Mouse (Mus musculus) hindbrain, embryonic 14.5 days (tissue): Measurements from ENCODE around the gene Pex14. TPM values are rescaled to one million over a fixed set of nuclear protein-coding genes. Genes with fewer than 3 reads are reported as not detected.
A peak's percentile ranks its signal among the peaks of the same experiment; 100 is the strongest.

Source experiments
- ATAC-seq: fragments of 200-750 bp; cut with Nextera tagmentation; 2 replicates; pipeline ENCODE4 v1.8.0; 2017; ENCODE audit warnings: moderate number of reproducible peaks, mild to moderate bottlenecking, moderate TSS enrichment, moderate library complexity; ENCODE audit not compliant: low FRiP score
- DNase-seq: peaks from one replicate; pipeline ENCODE4 v3.0.0-alpha.2; 2015; ENCODE audit warnings: low spot score
- H3K27ac ChIP-seq: fragments of 300-500 bp; sonication (generic); 2 replicates; pipeline ENCODE4 v1.5.1; 2014; ENCODE audit warnings: mild to moderate bottlenecking, moderate library complexity
- H3K27me3 ChIP-seq: fragments of 300-500 bp; sonication (generic); 2 replicates; pipeline ENCODE4 v1.6.1; 2014; ENCODE audit warnings: mild to moderate bottlenecking, low read length, mixed read lengths; ENCODE audit not compliant: control insufficient read depth, insufficient read depth
- H3K36me3 ChIP-seq: fragments of 300-500 bp; sonication (generic); replicated peaks from 2 replicates; pipeline ENCODE4 v1.6.1; 2014; ENCODE audit not compliant: control insufficient read depth, insufficient read depth
- H3K4me1 ChIP-seq: fragments of 300-500 bp; sonication (generic); replicated peaks from 2 replicates; pipeline ENCODE4 v1.6.1; 2014; ENCODE audit warnings: antibody characterized with exemption, low read length, mixed read lengths; ENCODE audit not compliant: control insufficient read depth, insufficient read depth
- H3K4me2 ChIP-seq: fragments of 300-500 bp; sonication (generic); replicated peaks from 2 replicates; pipeline ENCODE4 v1.6.1; 2014; ENCODE audit warnings: mild to moderate bottlenecking, moderate library complexity
- H3K4me3 ChIP-seq: fragments of 300-500 bp; sonication (generic); replicated peaks from 2 replicates; pipeline ENCODE4 v1.5.1; 2014; ENCODE audit warnings: mild to moderate bottlenecking, low read length
- H3K9ac ChIP-seq: fragments of 300-500 bp; sonication (generic); 2 replicates; pipeline ENCODE4 v1.6.1; 2014
- H3K9me3 ChIP-seq: fragments of 300-500 bp; sonication (generic); 2 replicates; pipeline ENCODE4 v1.6.1; 2016; ENCODE audit warnings: low read length; ENCODE audit not compliant: control insufficient read depth
- WGBS: fragments of 180-500 bp; shearing (Covaris S2); extraction: QIAGEN DNeasy Blood & Tissue Kit; methylation state at CpG from one replicate; pipeline ENCODE4 v1.1.7; 2014; 5-methylcytosine and 5-hydroxymethylcytosine counted together
- polyA plus RNA-seq: library from polyadenylated mRNA; unstranded; fragments of >200 nt; fragmentation: Nextera tagmentation; extraction: Ambion mirVana; gene quantifications from 2 replicates; pipeline ENCODE4 v1.2.1, GENCODE M21; 2014

Pex14 gene
- 46.7 and 47.0 TPM in 2 replicates for polyA plus RNA-seq

DNA sequence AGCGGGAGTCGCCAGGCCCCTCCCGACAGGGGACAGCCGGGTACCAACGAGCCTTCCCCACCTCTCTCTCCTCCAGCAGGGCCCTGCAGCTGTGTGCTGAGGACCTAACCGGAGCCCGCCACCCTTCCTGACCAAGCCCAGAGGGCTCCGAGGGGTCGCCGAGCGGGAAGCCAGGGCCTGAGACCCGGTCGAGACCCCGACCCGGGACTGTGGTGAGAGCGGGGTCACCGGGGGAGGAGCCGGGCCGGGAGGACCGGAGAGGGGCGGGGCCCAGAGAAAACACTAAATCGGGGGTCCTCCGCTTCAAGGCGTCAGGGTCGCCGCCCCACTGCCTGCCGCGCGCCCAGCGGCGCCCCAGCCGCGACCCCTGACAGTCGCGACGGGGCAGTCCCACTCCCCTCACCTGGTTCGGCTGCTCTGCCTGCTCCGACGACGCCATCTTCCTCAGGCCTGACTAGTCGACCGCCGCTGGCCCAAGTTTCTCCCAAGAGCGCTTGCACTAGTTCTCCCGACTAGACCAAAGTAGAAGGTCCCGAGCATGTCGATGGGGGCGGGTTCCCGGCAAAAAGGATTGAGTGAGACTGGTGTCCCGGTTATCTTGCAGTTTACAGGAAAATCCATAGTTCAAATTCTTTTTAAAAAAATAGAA lies at the start of gene Pex14:
Gene Pex14 (minus strand): TSS at position 508 of the 649 bp plus-strand sequence.
- peaks cover 13% of the 10 kb centered on the region for H3K4me1 ChIP-seq
- WGBS: under 1% methylated on average over 50 of the region's 50 CpGs
- H3K27ac ChIP-seq: 0 out of 2 replicates have a peak within 1 kb of the TSS, but pooled peaks have one; percentile 44

DNA sequence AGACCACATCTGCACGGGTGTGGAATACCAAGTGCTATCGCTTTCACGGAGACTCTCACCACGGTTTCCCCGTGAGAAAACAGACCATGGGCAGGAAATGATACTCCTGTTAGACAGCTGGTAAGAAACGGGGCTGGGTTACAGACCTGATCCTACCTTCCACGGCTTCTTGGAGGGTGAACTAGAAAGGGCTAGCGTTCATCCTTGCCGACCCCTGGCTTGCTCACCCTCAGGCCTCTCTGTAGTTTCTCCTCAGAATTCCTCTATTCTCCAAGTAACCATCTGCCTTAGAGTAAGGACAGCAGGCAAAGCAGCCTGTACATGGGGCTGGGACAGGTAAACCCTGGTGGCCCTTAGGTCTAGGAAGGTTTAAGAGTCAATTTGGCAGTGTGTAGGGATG lies 49.5 kb upstream of the Pex14 start:
- Histone ChIP-seq H3K4me2 (no peak overlapping the region), H3K9me3 (no peaks in the 10 kb centered on the region), H3K9ac (no peak overlapping the region), H3K27me3 (no peaks in the 10 kb centered on the region), H3K27ac (no peak overlapping the region), H3K36me3 (peaks cover 52% of the 10 kb centered on the region), H3K4me3 (no peak overlapping the region), H3K4me1 (no peaks in the 10 kb centered on the region)
- ATAC-seq (no peak), DNase-seq (no peak)
- 84% methylated on average over 9 of the region's 9 CpGs for WGBS

More for the DNA sequence above, at the start of gene Pex14:
- Histone ChIP-seq H3K36me3 (no peaks in the 10 kb centered on the region), H3K9ac (peak within 1 kb of the TSS; percentile 90), H3K9me3 (no peaks in the 10 kb centered on the region), H3K4me3 (peak within 1 kb of the TSS; percentile 98), H3K4me2 (peak within 1 kb of the TSS; percentile 96), H3K27me3 (no peaks in the 10 kb centered on the region)
- ATAC-seq (peak; percentile 80), DNase-seq (peak; percentile 89)

DNA sequence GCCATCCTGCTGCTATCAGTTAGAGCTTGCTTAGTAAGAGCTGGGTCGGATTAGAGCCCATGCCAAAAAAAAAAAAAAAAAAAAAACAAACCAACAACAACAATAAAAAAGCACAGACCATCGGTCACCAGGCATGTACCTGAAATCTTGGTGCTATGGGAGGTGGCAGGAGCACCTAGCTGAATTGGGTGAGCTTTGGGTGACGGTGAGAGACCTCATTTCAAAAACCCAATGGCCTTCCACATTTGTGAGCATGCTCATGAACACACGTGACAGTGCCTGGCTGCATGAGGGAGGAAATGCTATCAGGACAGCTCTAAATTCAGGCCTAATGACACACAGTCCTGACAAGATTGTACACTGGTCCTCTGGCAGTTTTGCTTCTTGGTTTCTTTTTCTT lies 48.4 kb upstream of the Pex14 start:
- ATAC-seq: no peak
- H3K9ac ChIP-seq: no peak overlapping the region
- WGBS: 83% methylated on average over 4 of the region's 4 CpGs
- peaks cover 41% of the 10 kb centered on the region for H3K36me3 ChIP-seq
- no peak overlapping the region for H3K27ac ChIP-seq
- H3K4me1 ChIP-seq: no peaks in the 10 kb centered on the region
- H3K9me3 ChIP-seq: no peaks in the 10 kb centered on the region
- DNase-seq: no peak
- no peak overlapping the region for H3K4me3 ChIP-seq
- no peaks in the 10 kb centered on the region for H3K27me3 ChIP-seq
- no peak overlapping the region for H3K4me2 ChIP-seq

DNA sequence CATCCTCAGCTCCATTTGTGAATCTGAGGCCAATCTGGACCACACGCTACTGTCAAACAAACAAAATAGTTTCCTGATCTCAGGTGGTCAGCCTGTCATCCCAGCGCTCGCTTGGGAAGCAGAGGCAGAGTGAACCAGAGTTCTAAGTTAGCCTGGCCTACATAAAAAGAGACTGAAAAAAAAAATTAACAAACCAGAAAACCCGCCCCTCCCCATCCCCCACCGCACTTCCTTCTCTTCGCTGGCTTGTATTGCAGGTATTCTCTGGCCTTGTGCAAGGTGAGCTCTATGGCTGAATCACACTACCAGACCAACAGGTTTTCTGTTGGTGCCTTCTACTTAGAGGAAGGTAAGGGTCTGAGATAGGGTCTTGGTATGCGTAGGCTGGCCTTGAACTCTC lies 47.9 kb upstream of the Pex14 start:
- H3K4me2 ChIP-seq: no peak overlapping the region
- no peak for ATAC-seq
- 90% methylated on average over 7 of the region's 7 CpGs for WGBS
- H3K36me3 ChIP-seq: peaks cover 36% of the 10 kb centered on the region
- H3K27me3 ChIP-seq: no peaks in the 10 kb centered on the region
- no peak overlapping the region for H3K4me3 ChIP-seq
- H3K9ac ChIP-seq: no peak overlapping the region
- no peak overlapping the region for H3K27ac ChIP-seq
- no peaks in the 10 kb centered on the region for H3K4me1 ChIP-seq
- H3K9me3 ChIP-seq: no peaks in the 10 kb centered on the region
- no peak for DNase-seq

DNA sequence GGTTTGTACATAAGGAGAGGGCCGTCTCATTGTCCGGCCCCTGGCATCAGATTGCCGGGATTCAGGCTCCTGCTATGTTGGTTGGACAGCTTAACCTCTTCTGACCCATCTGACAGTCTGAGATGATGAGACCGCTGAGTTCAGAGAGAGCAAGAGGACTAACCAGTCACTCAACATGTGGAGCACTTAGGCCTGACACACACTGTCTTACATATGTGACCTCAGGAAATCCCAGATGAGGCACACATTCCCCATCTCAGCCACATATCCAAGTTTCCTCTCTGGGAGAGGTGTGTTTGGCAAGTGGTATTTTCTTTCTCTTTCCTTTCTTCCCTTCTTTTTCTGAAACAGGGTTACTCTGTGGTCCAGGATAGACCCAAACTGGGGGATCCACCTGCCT lies 45.5 kb upstream of the Pex14 start:
- H3K9me3 ChIP-seq: no peaks in the 10 kb centered on the region
- ATAC-seq: no peak
- DNase-seq: no peak
- H3K27me3 ChIP-seq: no peaks in the 10 kb centered on the region
- H3K4me3 ChIP-seq: no peak overlapping the region
- H3K27ac ChIP-seq: no peak overlapping the region
- H3K4me2 ChIP-seq: no peak overlapping the region
- H3K36me3 ChIP-seq: peaks cover 12% of the 10 kb centered on the region
- 83% methylated on average over 4 of the region's 4 CpGs for WGBS
- no peak overlapping the region for H3K9ac ChIP-seq
- H3K4me1 ChIP-seq: no peaks in the 10 kb centered on the region

DNA sequence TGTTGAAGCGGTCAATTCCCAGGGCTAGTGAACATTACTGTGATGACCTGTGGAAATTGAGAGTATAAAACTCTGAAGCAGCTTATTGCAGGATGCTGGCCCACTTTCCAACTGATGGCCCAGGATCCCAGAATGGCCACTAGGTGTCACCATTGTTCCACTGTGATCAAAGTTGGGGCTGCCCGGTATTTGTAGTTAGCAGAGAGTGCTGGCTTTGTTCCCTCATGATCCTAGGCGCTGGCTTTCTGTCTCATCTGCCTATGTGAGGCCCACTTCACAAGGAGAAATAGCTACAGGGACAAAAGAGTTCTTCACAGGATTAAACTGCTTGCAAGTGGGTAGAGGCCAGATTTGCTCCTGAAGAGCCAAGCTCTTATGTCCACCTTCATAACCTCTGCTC lies 44.8 kb upstream of the Pex14 start:
- Histone ChIP-seq H3K9me3 (no peaks in the 10 kb centered on the region), H3K36me3 (peaks cover 5% of the 10 kb centered on the region; the same call in 1 of the 2 replicates), H3K4me1 (no peaks in the 10 kb centered on the region), H3K4me3 (no peak overlapping the region), H3K27me3 (no peaks in the 10 kb centered on the region), H3K4me2 (no peak overlapping the region), H3K27ac (peak overlapping the region; percentile 33; the same call in 1 of the 2 replicates), H3K9ac (no peak overlapping the region)
- WGBS: 3% methylated on average over 3 of the region's 3 CpGs
- peak; percentile 81 for ATAC-seq
- peak; percentile 92 for DNase-seq

DNA sequence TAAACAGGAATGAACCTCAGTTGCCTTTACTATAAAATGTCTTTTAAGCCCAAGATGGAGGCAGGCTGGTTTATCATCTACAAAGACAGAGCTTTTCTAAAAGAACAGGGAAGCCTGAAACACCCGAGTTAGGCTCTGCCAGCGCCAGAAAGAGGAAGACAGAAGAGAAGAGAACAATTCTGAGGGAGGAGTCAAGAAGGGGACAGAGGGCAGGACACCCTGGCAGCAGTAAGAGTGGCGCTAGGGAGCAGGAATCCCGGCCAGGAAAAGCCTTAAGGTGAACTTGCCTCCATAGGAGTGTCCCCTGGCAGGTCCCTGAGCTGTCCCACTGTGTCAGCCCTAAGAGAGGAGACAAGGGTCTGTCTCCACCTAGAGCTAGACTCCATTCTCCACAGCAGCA lies 43.9 kb upstream of the Pex14 start:
- H3K9me3 ChIP-seq: no peaks in the 10 kb centered on the region
- 29% methylated on average over 4 of the region's 4 CpGs for WGBS

DNA sequence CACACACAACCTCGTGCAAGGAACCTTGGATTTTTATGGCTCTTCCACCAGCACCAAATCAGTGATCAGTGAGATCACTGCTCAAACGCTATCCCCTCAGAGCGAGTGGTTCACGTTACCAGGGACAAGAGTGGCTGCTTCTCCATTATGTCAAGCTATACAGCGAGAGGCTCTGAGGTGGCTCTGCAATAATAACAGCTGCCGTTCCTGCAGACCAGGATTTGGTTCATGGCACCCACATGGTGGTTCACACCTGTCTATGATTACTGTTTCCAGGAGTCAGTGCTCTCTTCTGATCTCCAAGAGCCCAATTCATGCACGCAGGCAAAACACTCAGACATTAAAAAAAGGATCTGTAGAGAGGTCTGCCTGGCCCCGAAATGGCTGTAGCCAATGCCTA lies 38.8 kb upstream of the Pex14 start:
- no peak overlapping the region for H3K4me2 ChIP-seq
- no peak overlapping the region for H3K4me3 ChIP-seq
- 0 out of 2 replicates have a peak, but pooled peaks cover 5% of the 10 kb centered on the region for H3K4me1 ChIP-seq
- H3K36me3 ChIP-seq: no peaks in the 10 kb centered on the region
- WGBS: 85% methylated on average over 8 of the region's 8 CpGs
- DNase-seq (no peak), ATAC-seq (no peak)
- no peak overlapping the region for H3K27ac ChIP-seq
- no peaks in the 10 kb centered on the region for H3K27me3 ChIP-seq
- no peaks in the 10 kb centered on the region for H3K9me3 ChIP-seq
- H3K9ac ChIP-seq: no peak overlapping the region

More for the DNA sequence above, 43.9 kb upstream of the Pex14 start:
- Histone ChIP-seq H3K27ac (no peak overlapping the region), H3K27me3 (no peaks in the 10 kb centered on the region), H3K4me1 (no peaks in the 10 kb centered on the region), H3K4me2 (no peak overlapping the region), H3K4me3 (no peak overlapping the region), H3K36me3 (no peaks in the 10 kb centered on the region), H3K9ac (no peak overlapping the region)
- DNase-seq (no peak), ATAC-seq (no peak)

DNA sequence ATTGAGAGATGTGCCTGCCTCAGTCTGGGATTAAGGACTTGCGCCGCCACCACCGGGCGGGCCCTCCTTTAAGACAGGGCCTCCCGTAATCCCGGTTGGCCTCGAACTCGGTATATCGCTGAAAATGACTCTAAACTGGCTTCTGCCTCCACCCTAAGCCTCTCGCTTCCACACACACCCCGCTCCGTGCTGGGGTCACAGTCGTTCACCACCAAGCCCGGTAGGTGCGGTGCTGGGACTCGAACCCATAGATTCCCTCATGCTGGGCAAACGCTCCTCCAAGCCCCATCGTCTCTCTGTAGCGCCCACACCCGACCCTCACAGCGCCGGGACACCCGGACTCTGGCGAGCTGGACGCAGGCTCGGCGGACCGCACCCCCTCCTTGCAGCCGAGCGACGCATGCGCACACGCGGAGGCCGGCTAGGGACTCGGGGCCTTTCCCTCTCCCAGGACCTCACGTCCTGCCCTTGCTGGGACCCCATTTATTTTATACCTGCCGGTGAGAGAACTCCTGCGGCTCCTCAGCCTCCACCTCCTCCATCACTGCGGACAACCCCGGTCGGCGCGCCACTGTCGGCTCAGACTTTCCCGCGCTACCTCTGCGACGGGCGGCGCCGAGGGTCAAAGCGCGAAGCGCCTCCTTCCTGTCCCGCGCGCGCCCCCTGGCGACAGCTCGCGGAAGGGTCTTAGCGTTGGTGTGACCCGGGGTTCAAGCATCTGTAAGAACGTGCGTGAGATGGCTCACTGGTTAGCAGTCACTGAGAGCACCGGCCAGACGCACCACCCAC lies 37.5 kb upstream of the Pex14 start, which contains the start of gene Cenps:
Gene Cenps (minus strand): TSS at position 648 of the 789 bp plus-strand sequence.
- 0 out of 2 replicates have a peak, but pooled peaks cover 5% of the 10 kb centered on the region for H3K4me1 ChIP-seq
- DNase-seq (peak; percentile 95), ATAC-seq (peak; percentile 92)
- H3K27ac ChIP-seq: peak within 1 kb of the TSS; percentile 76
- no peaks in the 10 kb centered on the region for H3K9me3 ChIP-seq
- peak within 1 kb of the TSS; percentile 68 for H3K4me2 ChIP-seq
- peak within 1 kb of the TSS; percentile 73 for H3K9ac ChIP-seq
- H3K27me3 ChIP-seq: no peaks in the 10 kb centered on the region
- peak within 1 kb of the TSS; percentile 71 for H3K4me3 ChIP-seq
- 2% methylated on average over 68 of the region's 68 CpGs for WGBS
- no peaks in the 10 kb centered on the region for H3K36me3 ChIP-seq
